Mouse (Mus musculus): Measurements from ENCODE around the gene Olfr209. TPM values are rescaled to one million over a fixed set of nuclear protein-coding genes. Genes with fewer than 3 reads are reported as not detected.

Olfr209 gene
- polyA plus RNA-seq (2015; fragmentation: Nextera tagmentation; extraction: Ambion mirVana), result not detected in 2 replicates

DNA sequence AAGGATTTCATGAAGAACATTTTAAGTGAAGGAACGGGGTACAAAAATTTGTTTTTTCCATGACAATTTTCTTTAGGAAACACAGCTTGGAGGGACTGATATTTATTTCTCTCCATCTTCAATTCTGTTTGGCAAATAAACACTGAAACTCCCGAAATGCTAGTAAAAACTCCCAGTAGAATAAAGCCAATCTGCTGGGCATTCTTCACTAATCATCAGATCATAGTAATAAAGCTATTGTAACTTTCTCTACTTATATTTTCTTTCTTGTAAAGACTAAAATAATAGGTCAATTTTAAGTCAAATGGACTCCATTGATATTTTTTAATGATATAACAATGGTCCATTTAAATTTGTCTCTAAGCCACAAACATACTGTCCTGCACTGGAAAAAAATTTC, at the start of gene Olfr209:
TSS of gene Olfr209 (minus strand) at position 101 of the 400 bp plus-strand sequence.
- no peak for ATAC-seq (ENCODE audit: low read depth)
- Histone ChIP-seq H3K27ac (ENCODE audit: low read length) (no peak within 1 kb of the TSS), H3K4me3 (ENCODE audit: low read length) (no peak within 1 kb of the TSS), H3K36me3 (ENCODE audit: control insufficient read depth, insufficient read depth, low read length) (no peaks in the 10 kb centered on the region), H3K4me1 (replicated peaks; ENCODE audit: control insufficient read depth, insufficient read depth, low read length) (no peaks in the 10 kb centered on the region), H3K27me3 (ENCODE audit: control insufficient read depth, insufficient read depth, low read depth, low read length) (no peaks in the 10 kb centered on the region), H3K4me2 (ENCODE audit: low read depth, low read length) (no peak within 1 kb of the TSS), H3K9me3 (ENCODE audit: control insufficient read depth, low read length) (no peaks in the 10 kb centered on the region), H3K9ac (ENCODE audit: low read length) (no peak within 1 kb of the TSS)
- 65% methylated on average over 2 of the region's 2 CpGs for WGBS

DNA sequence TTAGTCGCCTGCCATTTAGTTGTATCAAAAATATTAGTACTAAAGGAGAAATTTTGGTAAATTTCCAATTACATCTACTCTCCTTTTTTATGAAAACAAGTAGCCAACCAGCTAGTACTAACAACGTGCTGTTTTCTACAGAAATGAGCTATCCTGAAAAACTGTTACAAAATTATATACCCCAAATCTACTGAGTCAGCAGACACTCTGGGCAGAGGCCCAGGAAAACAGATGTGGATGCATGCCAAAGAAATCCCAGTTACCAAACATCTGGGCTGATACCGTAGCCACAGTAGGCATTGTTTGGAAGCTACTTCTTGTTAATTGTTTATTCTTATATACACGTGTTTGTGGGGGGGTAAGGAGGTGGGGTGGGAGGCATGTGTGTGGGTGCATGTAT, 49.7 kb upstream of the Olfr209 start:
- H3K36me3 ChIP-seq (ENCODE audit: control insufficient read depth, insufficient read depth, low read length), result no peaks in the 10 kb centered on the region
- no peak overlapping the region for H3K27ac ChIP-seq (ENCODE audit: low read length)
- H3K9me3 ChIP-seq (ENCODE audit: control insufficient read depth, low read length), result no peaks in the 10 kb centered on the region
- WGBS, result 33% methylated on average over 4 of the region's 4 CpGs
- H3K4me1 ChIP-seq (replicated peaks; ENCODE audit: control insufficient read depth, insufficient read depth, low read length), result no peaks in the 10 kb centered on the region
- H3K27me3 ChIP-seq (ENCODE audit: control insufficient read depth, insufficient read depth, low read depth, low read length), result no peaks in the 10 kb centered on the region
- H3K9ac ChIP-seq (ENCODE audit: low read length), result no peak overlapping the region
- ATAC-seq (ENCODE audit: low read depth), result peak; percentile 70; the same call in 1 of the 2 replicates
- no peak overlapping the region for H3K4me2 ChIP-seq (ENCODE audit: low read depth, low read length)
- H3K4me3 ChIP-seq (ENCODE audit: low read length), result no peak overlapping the region

DNA sequence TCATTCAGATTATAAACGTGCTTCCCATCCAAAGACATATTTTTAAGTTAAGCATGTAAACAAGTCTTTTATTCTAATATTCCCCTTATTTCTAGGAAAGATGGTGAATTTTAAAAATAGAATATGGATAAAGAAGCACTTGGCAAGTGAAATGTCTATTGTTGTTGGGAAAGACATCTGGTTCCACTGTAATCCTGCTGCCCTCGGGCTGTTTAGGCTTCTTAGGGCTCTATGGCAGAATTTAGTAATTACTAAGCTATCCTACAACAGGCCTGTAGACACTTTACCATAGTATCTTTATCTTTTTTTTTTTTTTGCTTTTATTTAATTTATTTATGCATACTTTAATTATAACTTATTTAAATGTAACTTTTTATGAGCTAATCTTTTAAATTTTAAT, 46.0 kb upstream of the Olfr209 start:
- ATAC-seq (ENCODE audit: low read depth), result no peak
- Histone ChIP-seq H3K4me1 (replicated peaks; ENCODE audit: control insufficient read depth, insufficient read depth, low read length) (no peaks in the 10 kb centered on the region), H3K4me2 (ENCODE audit: low read depth, low read length) (no peak overlapping the region), H3K9ac (ENCODE audit: low read length) (no peak overlapping the region), H3K9me3 (ENCODE audit: control insufficient read depth, low read length) (no peaks in the 10 kb centered on the region), H3K4me3 (ENCODE audit: low read length) (no peak overlapping the region), H3K36me3 (ENCODE audit: control insufficient read depth, insufficient read depth, low read length) (no peaks in the 10 kb centered on the region), H3K27ac (ENCODE audit: low read length) (no peak overlapping the region), H3K27me3 (ENCODE audit: control insufficient read depth, insufficient read depth, low read depth, low read length) (no peaks in the 10 kb centered on the region)
- 58% methylated on average over 2 of the region's 2 CpGs for WGBS

DNA sequence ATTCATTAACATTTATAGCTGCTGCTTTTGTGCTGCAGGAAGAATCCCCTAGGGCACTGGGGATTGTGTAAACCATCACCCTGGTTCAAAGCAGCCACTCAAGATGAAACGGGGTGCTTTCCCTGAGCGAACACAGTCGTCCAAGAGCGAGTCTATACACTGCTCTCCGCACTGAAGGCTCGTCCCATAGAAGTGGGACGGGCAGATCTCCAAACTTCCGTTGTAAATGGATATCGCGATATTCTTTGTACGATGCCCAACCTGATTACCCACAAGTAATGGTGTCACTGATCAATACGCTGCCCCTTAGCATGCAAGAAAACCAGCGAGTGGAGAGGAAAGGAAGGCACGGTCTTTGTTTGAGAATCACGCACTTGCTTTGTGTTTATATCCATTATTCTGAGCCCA, 45.6 kb upstream of the Olfr209 start:
- Histone ChIP-seq H3K36me3 (ENCODE audit: control insufficient read depth, insufficient read depth, low read length) (no peaks in the 10 kb centered on the region), H3K9me3 (ENCODE audit: control insufficient read depth, low read length) (no peaks in the 10 kb centered on the region), H3K9ac (ENCODE audit: low read length) (no peak overlapping the region), H3K27me3 (ENCODE audit: control insufficient read depth, insufficient read depth, low read depth, low read length) (no peaks in the 10 kb centered on the region), H3K27ac (ENCODE audit: low read length) (no peak overlapping the region), H3K4me2 (ENCODE audit: low read depth, low read length) (no peak overlapping the region), H3K4me3 (ENCODE audit: low read length) (no peak overlapping the region), H3K4me1 (replicated peaks; ENCODE audit: control insufficient read depth, insufficient read depth, low read length) (no peaks in the 10 kb centered on the region)
- WGBS, result 79% methylated on average over 15 of the region's 15 CpGs
- ATAC-seq (ENCODE audit: low read depth), result no peak

DNA sequence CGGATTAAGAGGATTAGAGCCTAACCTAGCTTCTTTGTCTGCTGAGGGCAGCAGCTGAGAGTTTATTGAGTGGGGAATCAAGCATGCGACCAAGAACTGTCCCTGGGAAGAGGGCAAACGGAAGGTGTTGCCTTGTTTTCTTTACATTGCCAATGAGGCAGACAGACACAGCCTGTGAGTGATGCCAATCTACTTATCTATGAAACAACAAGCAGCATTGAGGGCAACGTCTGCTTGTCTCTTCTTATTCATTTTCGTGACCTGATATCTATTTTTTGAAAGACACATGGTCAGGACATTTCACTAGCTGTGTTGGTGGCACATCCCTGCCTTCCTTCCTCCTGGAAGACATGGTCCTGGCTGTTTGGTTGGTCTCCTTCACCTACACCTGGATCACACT, 43.2 kb upstream of the Olfr209 start, which contains the start of gene Gabrr3:
TSS of gene Gabrr3 (plus strand) at position 301 of the 400 bp plus-strand sequence.
- Histone ChIP-seq H3K9me3 (ENCODE audit: control insufficient read depth, low read length) (no peaks in the 10 kb centered on the region), H3K36me3 (ENCODE audit: control insufficient read depth, insufficient read depth, low read length) (no peaks in the 10 kb centered on the region), H3K4me2 (ENCODE audit: low read depth, low read length) (no peak within 1 kb of the TSS), H3K27ac (ENCODE audit: low read length) (no peak within 1 kb of the TSS), H3K4me1 (replicated peaks; ENCODE audit: control insufficient read depth, insufficient read depth, low read length) (no peaks in the 10 kb centered on the region), H3K9ac (ENCODE audit: low read length) (no peak within 1 kb of the TSS), H3K27me3 (ENCODE audit: control insufficient read depth, insufficient read depth, low read depth, low read length) (no peaks in the 10 kb centered on the region), H3K4me3 (ENCODE audit: low read length) (no peak within 1 kb of the TSS)
- 62% methylated on average over 5 of the region's 5 CpGs for WGBS
- no peak for ATAC-seq (ENCODE audit: low read depth)

DNA sequence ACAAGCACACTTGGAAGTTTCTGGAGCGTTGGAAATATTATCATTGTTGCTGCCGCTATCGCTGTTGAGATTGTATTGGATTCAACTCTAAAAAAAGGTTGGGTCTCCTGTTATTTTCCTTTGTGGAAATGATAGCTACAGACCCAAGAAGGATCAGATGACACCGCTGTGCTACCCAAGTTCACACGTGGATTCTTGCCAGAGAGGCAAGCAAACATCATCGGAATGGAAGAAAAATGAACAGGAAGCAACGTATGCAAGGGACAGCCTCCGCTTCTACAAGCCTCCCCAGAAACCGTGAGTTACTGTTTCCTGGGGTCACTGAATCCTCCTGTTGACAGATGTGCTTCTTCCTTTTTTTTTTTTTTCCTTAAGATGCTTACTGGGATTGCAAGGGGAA, 41.0 kb upstream of the Olfr209 start:
- Histone ChIP-seq H3K9me3 (ENCODE audit: control insufficient read depth, low read length) (no peaks in the 10 kb centered on the region), H3K4me2 (ENCODE audit: low read depth, low read length) (no peak overlapping the region), H3K9ac (ENCODE audit: low read length) (no peak overlapping the region), H3K4me3 (ENCODE audit: low read length) (no peak overlapping the region), H3K27me3 (ENCODE audit: control insufficient read depth, insufficient read depth, low read depth, low read length) (no peaks in the 10 kb centered on the region), H3K27ac (ENCODE audit: low read length) (no peak overlapping the region), H3K36me3 (ENCODE audit: control insufficient read depth, insufficient read depth, low read length) (no peaks in the 10 kb centered on the region), H3K4me1 (replicated peaks; ENCODE audit: control insufficient read depth, insufficient read depth, low read length) (no peaks in the 10 kb centered on the region)
- ATAC-seq (ENCODE audit: low read depth), result no peak
- WGBS, result 46% methylated on average over 9 of the region's 9 CpGs

DNA sequence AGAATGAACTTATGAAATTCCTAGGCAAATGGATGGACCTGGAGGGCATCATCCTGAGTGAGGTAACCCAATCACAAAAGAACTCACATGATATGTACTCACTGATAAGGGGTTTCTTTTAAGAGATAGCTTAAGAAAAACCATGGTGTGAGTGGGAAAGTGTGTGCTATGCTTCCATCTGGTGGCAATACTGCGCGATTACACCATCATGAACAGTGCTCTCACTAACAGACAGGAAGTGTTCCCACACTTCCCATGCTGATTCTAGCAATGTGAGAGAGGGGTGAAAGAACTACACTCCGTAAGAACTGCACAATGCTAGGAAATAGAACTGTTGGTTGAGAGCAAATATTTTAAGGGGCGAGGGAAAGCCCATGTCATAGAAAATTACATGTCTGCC, 39.9 kb upstream of the Olfr209 start:
- no peak overlapping the region for H3K4me3 ChIP-seq (ENCODE audit: low read length)
- H3K9me3 ChIP-seq (ENCODE audit: control insufficient read depth, low read length), result no peaks in the 10 kb centered on the region
- no peaks in the 10 kb centered on the region for H3K36me3 ChIP-seq (ENCODE audit: control insufficient read depth, insufficient read depth, low read length)
- no peaks in the 10 kb centered on the region for H3K27me3 ChIP-seq (ENCODE audit: control insufficient read depth, insufficient read depth, low read depth, low read length)
- H3K4me1 ChIP-seq (replicated peaks; ENCODE audit: control insufficient read depth, insufficient read depth, low read length), result no peaks in the 10 kb centered on the region
- WGBS, result 7% methylated on average over 4 of the region's 4 CpGs
- no peak overlapping the region for H3K27ac ChIP-seq (ENCODE audit: low read length)
- 0 out of 2 replicates have a peak, but pooled peaks have one; percentile 52 for ATAC-seq (ENCODE audit: low read depth)
- no peak overlapping the region for H3K4me2 ChIP-seq (ENCODE audit: low read depth, low read length)
- no peak overlapping the region for H3K9ac ChIP-seq (ENCODE audit: low read length)

DNA sequence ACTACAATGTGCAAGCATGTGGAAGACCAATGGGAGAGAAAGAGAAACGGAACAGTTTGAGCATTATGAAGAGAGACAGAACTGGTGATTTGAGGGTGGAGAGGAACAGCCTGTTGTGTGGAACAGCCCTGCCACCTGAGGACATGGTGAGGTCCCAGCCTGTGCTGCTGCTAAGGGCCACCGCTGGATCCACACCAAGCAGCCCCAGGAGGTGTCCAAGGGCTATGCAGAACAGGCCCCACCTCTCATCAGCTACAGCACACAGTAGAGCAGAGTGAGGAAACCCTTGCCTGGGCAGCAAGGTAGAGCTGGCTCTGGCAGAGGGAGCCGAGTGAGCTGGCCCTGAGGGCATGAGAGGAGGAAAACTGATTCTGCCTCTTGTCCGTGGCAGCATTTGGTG, 38.2 kb upstream of the Olfr209 start:
- no peak overlapping the region for H3K27ac ChIP-seq (ENCODE audit: low read length)
- no peaks in the 10 kb centered on the region for H3K36me3 ChIP-seq (ENCODE audit: control insufficient read depth, insufficient read depth, low read length)
- H3K9ac ChIP-seq (ENCODE audit: low read length), result no peak overlapping the region
- H3K4me2 ChIP-seq (ENCODE audit: low read depth, low read length), result no peak overlapping the region
- no peaks in the 10 kb centered on the region for H3K9me3 ChIP-seq (ENCODE audit: control insufficient read depth, low read length)
- H3K4me3 ChIP-seq (ENCODE audit: low read length), result no peak overlapping the region
- H3K27me3 ChIP-seq (ENCODE audit: control insufficient read depth, insufficient read depth, low read depth, low read length), result no peaks in the 10 kb centered on the region
- no peak for ATAC-seq (ENCODE audit: low read depth)
- 71% methylated on average over 4 of the region's 4 CpGs for WGBS
- no peaks in the 10 kb centered on the region for H3K4me1 ChIP-seq (replicated peaks; ENCODE audit: control insufficient read depth, insufficient read depth, low read length)

DNA sequence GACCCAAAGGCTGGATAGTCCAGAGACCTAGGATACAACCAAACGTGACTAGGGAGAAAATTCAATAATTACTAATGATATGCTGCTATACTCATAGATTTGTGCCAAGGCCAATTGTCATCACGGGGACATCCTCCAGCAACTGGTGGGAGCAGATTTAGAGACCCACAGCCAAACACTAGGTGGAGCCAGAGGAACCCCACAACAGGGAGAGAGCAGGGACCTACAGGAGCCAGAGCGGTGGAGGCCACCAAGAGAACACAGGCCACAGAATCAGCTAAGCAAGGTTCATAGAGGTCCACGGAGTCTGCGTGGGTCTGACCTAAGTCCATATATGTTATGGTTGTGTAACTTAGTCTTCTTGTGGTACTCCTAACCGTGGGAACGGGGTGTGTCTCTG, 37.3 kb upstream of the Olfr209 start:
- Histone ChIP-seq H3K4me3 (ENCODE audit: low read length) (no peak overlapping the region), H3K27me3 (ENCODE audit: control insufficient read depth, insufficient read depth, low read depth, low read length) (no peaks in the 10 kb centered on the region), H3K9ac (ENCODE audit: low read length) (no peak overlapping the region), H3K36me3 (ENCODE audit: control insufficient read depth, insufficient read depth, low read length) (no peaks in the 10 kb centered on the region), H3K27ac (ENCODE audit: low read length) (no peak overlapping the region), H3K9me3 (ENCODE audit: control insufficient read depth, low read length) (no peaks in the 10 kb centered on the region), H3K4me1 (replicated peaks; ENCODE audit: control insufficient read depth, insufficient read depth, low read length) (no peaks in the 10 kb centered on the region), H3K4me2 (ENCODE audit: low read depth, low read length) (no peak overlapping the region)
- no peak for ATAC-seq (ENCODE audit: low read depth)
- WGBS, result 70% methylated on average over 7 of the region's 7 CpGs

DNA sequence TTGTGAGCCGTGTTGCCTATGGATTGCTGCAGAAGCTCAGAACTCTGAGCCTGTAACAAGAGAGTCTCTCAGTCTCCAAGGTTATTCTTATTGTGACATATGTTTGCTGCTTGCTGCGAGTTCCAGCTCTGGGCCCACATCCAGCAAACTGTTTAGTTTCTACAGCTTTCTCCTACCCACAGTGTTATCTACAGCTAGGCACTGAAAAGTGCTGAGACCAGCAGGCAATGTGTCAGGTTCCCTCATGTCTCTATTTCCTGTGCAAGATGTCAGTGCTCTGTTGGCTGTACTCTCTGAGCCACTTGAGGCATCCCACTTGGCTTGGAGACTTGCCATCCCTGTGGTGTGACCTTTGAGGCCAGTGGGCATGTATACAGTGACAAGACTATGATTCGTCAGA, 29.5 kb upstream of the Olfr209 start:
- H3K27me3 ChIP-seq (ENCODE audit: control insufficient read depth, insufficient read depth, low read depth, low read length), result no peaks in the 10 kb centered on the region
- H3K36me3 ChIP-seq (ENCODE audit: control insufficient read depth, insufficient read depth, low read length), result no peaks in the 10 kb centered on the region
- no peaks in the 10 kb centered on the region for H3K4me1 ChIP-seq (replicated peaks; ENCODE audit: control insufficient read depth, insufficient read depth, low read length)
- no peaks in the 10 kb centered on the region for H3K9me3 ChIP-seq (ENCODE audit: control insufficient read depth, low read length)
- H3K4me2 ChIP-seq (ENCODE audit: low read depth, low read length), result no peak overlapping the region
- H3K27ac ChIP-seq (ENCODE audit: low read length), result no peak overlapping the region
- H3K9ac ChIP-seq (ENCODE audit: low read length), result no peak overlapping the region
- ATAC-seq (ENCODE audit: low read depth), result peak; percentile 59; the same call in 1 of the 2 replicates
- WGBS, result 35% methylated on average over 3 of the region's 3 CpGs
- H3K4me3 ChIP-seq (ENCODE audit: low read length), result no peak overlapping the region

Data from lung, embryonic 16.5 days (tissue).